Mouse (Mus musculus) ovary, adult 10 weeks (tissue): ENCODE results near the gene Clca2. TPM values are rescaled to one million over a fixed set of nuclear protein-coding genes. Genes with fewer than 3 reads are reported as not detected.

ENCODE experiments used
- polyA plus RNA-seq: library from polyadenylated mRNA; stranded (reverse); fragments of 350-450 nt; fragmentation: Illumina TruSeq; extraction: RNeasy Lipid Tissue Mini Kit (QIAGEN cat#74804); gene quantifications from one replicate; pipeline ENCODE4 v1.2.3, GENCODE M21; 2014

The Clca2 gene
- 0.57 TPM for polyA plus RNA-seq

DNA sequence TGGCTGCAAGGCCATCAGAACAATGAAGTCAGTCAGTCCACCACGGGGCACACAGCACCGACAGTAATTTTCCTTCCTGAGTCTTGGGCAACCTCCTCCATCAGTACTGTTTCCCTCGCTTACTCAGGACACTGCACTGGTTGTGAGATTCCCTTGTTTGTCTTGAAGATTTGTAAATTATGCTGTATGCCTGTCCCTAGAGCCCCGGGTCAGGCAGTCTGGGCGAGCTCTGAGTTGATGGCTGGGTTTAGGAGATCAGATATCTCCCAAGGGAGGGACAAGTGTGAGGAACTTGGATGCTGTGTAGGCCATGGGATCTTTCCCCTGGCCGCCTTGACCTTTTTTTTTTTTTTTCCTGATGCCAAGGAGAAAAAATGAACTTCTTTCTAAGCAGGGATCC lies at the start of gene Clca2:
Clca2 (minus strand) TSS at position 153 of the 400 bp plus-strand sequence.

DNA sequence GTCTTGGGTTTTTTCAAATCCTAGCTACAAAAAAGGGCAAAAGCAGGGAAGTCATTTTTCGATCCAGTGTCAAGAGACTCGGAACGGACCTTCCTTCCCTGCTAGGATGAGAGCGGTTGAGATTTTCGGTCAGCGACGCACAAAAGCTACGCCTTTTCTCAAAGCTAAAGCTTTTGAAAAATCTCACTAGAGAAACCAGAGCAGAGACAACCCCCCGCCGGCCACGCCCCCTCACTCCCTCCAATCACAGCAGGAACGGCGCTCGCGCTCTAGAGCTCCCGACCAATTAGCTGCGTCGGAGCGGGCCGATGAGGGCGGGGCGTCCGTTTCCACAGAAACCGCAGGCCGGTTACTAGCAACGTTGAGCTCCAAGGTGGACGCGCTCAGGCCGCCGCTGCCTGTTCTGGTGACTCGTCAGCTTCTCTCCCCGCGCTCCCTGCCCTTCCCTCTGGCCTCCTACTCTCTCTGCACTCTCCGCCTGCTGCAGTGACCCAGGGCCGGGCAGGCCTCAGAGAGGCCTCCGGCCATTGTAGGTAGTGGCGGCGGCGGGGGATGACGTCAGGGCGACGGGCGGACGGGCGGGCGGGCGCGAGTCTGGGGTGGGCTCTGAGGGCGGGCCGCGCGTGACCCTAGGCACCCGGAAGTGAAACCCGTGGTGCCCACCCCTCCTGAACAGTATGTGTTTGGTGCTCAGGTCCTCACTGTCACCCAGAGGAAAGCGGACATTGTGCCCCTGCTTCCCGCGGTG lies 19.2 kb upstream of the Clca2 start, which contains the start of gene Odf2l:
Odf2l (plus strand) TSS at position 335 of the 748 bp plus-strand sequence.

DNA sequence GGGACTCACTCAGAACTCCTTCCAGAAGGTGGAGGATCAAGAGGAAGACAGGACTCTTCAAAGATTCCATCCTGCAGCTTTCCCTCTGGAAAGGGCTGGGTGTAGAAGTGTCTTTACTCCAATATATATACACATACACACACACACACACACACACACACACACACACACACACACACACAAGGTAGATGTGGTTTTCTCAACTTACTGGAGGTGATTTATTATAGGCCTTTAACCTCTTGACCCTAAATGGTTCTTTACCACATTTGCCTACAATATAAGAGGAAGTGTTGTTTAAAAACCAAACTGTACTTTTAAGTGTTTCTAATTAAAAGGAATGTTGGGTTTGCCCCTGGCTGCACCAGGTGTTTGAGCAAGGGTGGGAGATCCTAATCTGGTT lies 66.6 kb downstream of the Clca2 start, which contains the start of gene Clca1:
Clca1 (minus strand) TSS at position 101 of the 400 bp plus-strand sequence.

Other genes with a start within 250 kb of the Clca2 start
- not detected for gene Clca4b, start 166.9 kb downstream of the Clca2 start, polyA plus RNA-seq
- gene Clca4a, start 124.4 kb downstream of the Clca2 start, polyA plus RNA-seq = not detected
- gene Clca1, start 66.7 kb downstream of the Clca2 start, polyA plus RNA-seq = not detected
- gene Odf2l, start 19.1 kb upstream of the Clca2 start, polyA plus RNA-seq = 39.9 TPM
- 1.8 TPM for gene Col24a1, start 193.0 kb upstream of the Clca2 start, polyA plus RNA-seq